Mouse (Mus musculus) neural tube, embryonic 14.5 days (tissue): ENCODE data around the gene Glp1r. TPM values are rescaled to one million over a fixed set of nuclear protein-coding genes. Genes with fewer than 3 reads are reported as not detected.

Experiments used
- ATAC-seq: fragments of 200-750 bp; cut with Nextera tagmentation; 2 replicates; pipeline ENCODE4 v1.8.0; 2017; ENCODE audit warnings: low read depth, mild to moderate bottlenecking, moderate TSS enrichment, moderate library complexity
- H3K27ac ChIP-seq: fragments of 300-500 bp; sonication (generic); 2 replicates; pipeline ENCODE4 v1.5.1; 2014; ENCODE audit warnings: low read depth, mild to moderate bottlenecking, control low read depth, low read length, moderate library complexity, mixed read lengths
- H3K27me3 ChIP-seq: fragments of 300-500 bp; sonication (generic); 2 replicates; pipeline ENCODE4 v1.6.1; 2014; ENCODE audit warnings: low read length; ENCODE audit not compliant: control insufficient read depth, insufficient read depth
- H3K36me3 ChIP-seq: fragments of 300-500 bp; sonication (generic); 2 replicates; pipeline ENCODE4 v1.6.1; 2014; ENCODE audit warnings: low read length, mixed read lengths; ENCODE audit not compliant: control insufficient read depth, insufficient read depth
- H3K4me1 ChIP-seq: fragments of 300-500 bp; sonication (generic); 2 replicates; pipeline ENCODE4 v1.6.1; 2014; ENCODE audit warnings: low read length; ENCODE audit not compliant: control insufficient read depth, insufficient read depth
- H3K4me2 ChIP-seq: fragments of 300-500 bp; sonication (generic); 2 replicates; pipeline ENCODE4 v1.6.1; 2014; ENCODE audit warnings: mild to moderate bottlenecking, low read depth, low read length, control low read depth
- H3K4me3 ChIP-seq: fragments of 300-500 bp; sonication (generic); 2 replicates; pipeline ENCODE4 v1.5.1; 2014; ENCODE audit warnings: low read depth, low read length, control low read depth, mixed read lengths
- H3K9ac ChIP-seq: fragments of 300-500 bp; sonication (generic); replicated peaks from 2 replicates; pipeline ENCODE4 v1.6.1; 2014; ENCODE audit warnings: low read depth, mild to moderate bottlenecking, control low read depth, low read length, mixed read lengths
- H3K9me3 ChIP-seq: fragments of 300-500 bp; sonication (generic); 2 replicates; pipeline ENCODE4 v1.6.1; 2016; ENCODE audit warnings: low read length; ENCODE audit not compliant: control insufficient read depth
- WGBS: fragments of 180-500 bp; shearing (Covaris S2); extraction: QIAGEN DNeasy Blood & Tissue Kit; methylation state at CpG from one replicate; pipeline ENCODE4 v1.1.7; 2014; 5-methylcytosine and 5-hydroxymethylcytosine counted together
- polyA plus RNA-seq: library from polyadenylated mRNA; unstranded; fragments of >200 nt; fragmentation: Nextera tagmentation; extraction: Ambion mirVana; gene quantifications from 2 replicates; pipeline ENCODE4 v1.2.1, GENCODE M21; 2014

The Glp1r gene
- polyA plus RNA-seq, 1 experiment from 2014 or later = 2.0 TPM

- H3K9ac ChIP-seq = no peak overlapping the region
- no peak overlapping the region for H3K4me3 ChIP-seq
- no peak overlapping the region for H3K4me2 ChIP-seq
- H3K27ac ChIP-seq = no peak overlapping the region
- H3K27me3 ChIP-seq = no peaks in the 10 kb centered on the region
- H3K9me3 ChIP-seq = no peaks in the 10 kb centered on the region
- H3K4me1 ChIP-seq = no peaks in the 10 kb centered on the region
- 50% methylated on average over 5 of the region's 5 CpGs for WGBS
- H3K36me3 ChIP-seq = no peaks in the 10 kb centered on the region
- ATAC-seq = no peak
Observed at GRCm38 (mm10) chr17:30935301-30935700, 33.7 kb downstream of the Glp1r start.

GRCm38 (mm10) chr17:30938554-30938953, 36.9 kb downstream of the Glp1r start:
- WGBS = 42% methylated on average over 9 of the region's 9 CpGs
- H3K4me2 ChIP-seq = no peak overlapping the region
- no peak overlapping the region for H3K4me3 ChIP-seq
- H3K36me3 ChIP-seq = no peaks in the 10 kb centered on the region
- no peaks in the 10 kb centered on the region for H3K9me3 ChIP-seq
- H3K9ac ChIP-seq = no peak overlapping the region
- H3K27me3 ChIP-seq = no peaks in the 10 kb centered on the region
- H3K4me1 ChIP-seq = no peaks in the 10 kb centered on the region
- no peak overlapping the region for H3K27ac ChIP-seq
- no peak for ATAC-seq

GRCm38 (mm10) chr17:30948382-30948781, 46.8 kb downstream of the Glp1r start:
- Histone ChIP-seq H3K9me3 (no peaks in the 10 kb centered on the region), H3K9ac (no peak overlapping the region), H3K4me2 (no peak overlapping the region), H3K27ac (no peak overlapping the region), H3K4me1 (0 out of 2 replicates have a peak, but pooled peaks cover 2% of the 10 kb centered on the region), H3K36me3 (no peaks in the 10 kb centered on the region), H3K27me3 (no peaks in the 10 kb centered on the region), H3K4me3 (no peak overlapping the region)
- WGBS = 52% methylated on average over 1 of the region's 1 CpGs
- ATAC-seq = no peak

- no peak for ATAC-seq
- Histone ChIP-seq H3K9me3 (no peaks in the 10 kb centered on the region), H3K4me3 (no peak overlapping the region), H3K9ac (no peak overlapping the region), H3K27ac (no peak overlapping the region), H3K4me2 (no peak overlapping the region), H3K4me1 (no peaks in the 10 kb centered on the region), H3K36me3 (no peaks in the 10 kb centered on the region), H3K27me3 (no peaks in the 10 kb centered on the region)
- 5% methylated on average over 7 of the region's 7 CpGs for WGBS
Observed at GRCm38 (mm10) chr17:30950780-30951179, 49.2 kb downstream of the Glp1r start.

GRCm38 (mm10) chr17:30951600-30951999, 50.0 kb downstream of the Glp1r start:
- H3K4me3 ChIP-seq = no peak overlapping the region
- H3K9ac ChIP-seq = no peak overlapping the region
- no peak for ATAC-seq
- no peak overlapping the region for H3K4me2 ChIP-seq
- no peaks in the 10 kb centered on the region for H3K36me3 ChIP-seq
- no peaks in the 10 kb centered on the region for H3K9me3 ChIP-seq
- H3K27me3 ChIP-seq = no peaks in the 10 kb centered on the region
- WGBS = 60% methylated on average over 8 of the region's 8 CpGs
- no peak overlapping the region for H3K27ac ChIP-seq
- H3K4me1 ChIP-seq = no peaks in the 10 kb centered on the region

- Histone ChIP-seq H3K36me3 (no peaks in the 10 kb centered on the region), H3K4me1 (no peaks in the 10 kb centered on the region), H3K27me3 (no peaks in the 10 kb centered on the region), H3K9me3 (peaks cover 3% of the 10 kb centered on the region; the same call in 1 of the 2 replicates), H3K4me2 (no peak within 1 kb of the TSS), H3K4me3 (no peak within 1 kb of the TSS), H3K27ac (no peak within 1 kb of the TSS), H3K9ac (no peak within 1 kb of the TSS)
- 45% methylated on average over 10 of the region's 10 CpGs for WGBS
- no peak for ATAC-seq
Observed at GRCm38 (mm10) chr17:30954340-30954739, 52.7 kb downstream of the Glp1r start, which contains the start of gene Umodl1. Gene Umodl1 (plus strand): TSS chr17:30954640.

GRCm38 (mm10) chr17:30961936-30962592, 60.4 kb downstream of the Glp1r start:
- H3K9me3 ChIP-seq = peaks cover 3% of the 10 kb centered on the region; the same call in 1 of the 2 replicates
- no peak overlapping the region for H3K9ac ChIP-seq
- ATAC-seq = no peak
- no peak overlapping the region for H3K27ac ChIP-seq
- no peaks in the 10 kb centered on the region for H3K4me1 ChIP-seq
- H3K27me3 ChIP-seq = no peaks in the 10 kb centered on the region
- WGBS = 62% methylated on average over 7 of the region's 7 CpGs
- H3K4me2 ChIP-seq = no peak overlapping the region
- no peak overlapping the region for H3K4me3 ChIP-seq
- no peaks in the 10 kb centered on the region for H3K36me3 ChIP-seq

GRCm38 (mm10) chr17:30962880-30963279, 61.3 kb downstream of the Glp1r start:
- H3K9ac ChIP-seq = no peak overlapping the region
- H3K36me3 ChIP-seq = no peaks in the 10 kb centered on the region
- H3K27ac ChIP-seq = no peak overlapping the region
- no peak for ATAC-seq
- peaks cover 3% of the 10 kb centered on the region; the same call in 1 of the 2 replicates for H3K9me3 ChIP-seq
- H3K4me2 ChIP-seq = no peak overlapping the region
- no peaks in the 10 kb centered on the region for H3K27me3 ChIP-seq
- 33% methylated on average over 2 of the region's 2 CpGs for WGBS
- no peak overlapping the region for H3K4me3 ChIP-seq
- H3K4me1 ChIP-seq = no peaks in the 10 kb centered on the region

GRCm38 (mm10) chr17:30969983-30970382, 68.4 kb downstream of the Glp1r start:
- no peaks in the 10 kb centered on the region for H3K27me3 ChIP-seq
- ATAC-seq = no peak
- H3K4me1 ChIP-seq = no peaks in the 10 kb centered on the region
- no peak overlapping the region for H3K27ac ChIP-seq
- H3K36me3 ChIP-seq = no peaks in the 10 kb centered on the region
- no peak overlapping the region for H3K9ac ChIP-seq
- H3K4me2 ChIP-seq = no peak overlapping the region
- WGBS = 64% methylated on average over 4 of the region's 4 CpGs
- no peak overlapping the region for H3K4me3 ChIP-seq
- H3K9me3 ChIP-seq = no peaks in the 10 kb centered on the region
